Mouse (Mus musculus) midbrain, embryonic 16.5 days (tissue): ENCODE measurements around the gene Rai1. TPM values are rescaled to one million over a fixed set of nuclear protein-coding genes. Genes with fewer than 3 reads are reported as not detected.

Source experiments
- ATAC-seq: fragments of 200-750 bp; cut with Nextera tagmentation; 2 replicates; pipeline ENCODE4 v1.8.0; 2017; ENCODE audit warnings: moderate TSS enrichment
- H3K27ac ChIP-seq: fragments of 300-500 bp; sonication (generic); 2 replicates; pipeline ENCODE4 v1.5.1; 2014; ENCODE audit warnings: mild to moderate bottlenecking, low read length, mixed read lengths
- H3K27me3 ChIP-seq: fragments of 300-500 bp; sonication (generic); 2 replicates; pipeline ENCODE4 v1.6.1; 2014; ENCODE audit warnings: low read depth, low read length, mixed read lengths; ENCODE audit not compliant: control insufficient read depth, insufficient read depth
- H3K36me3 ChIP-seq: fragments of 300-500 bp; sonication (generic); 2 replicates; pipeline ENCODE4 v1.6.1; 2014; ENCODE audit warnings: mild to moderate bottlenecking, low read length, moderate library complexity, mixed read lengths; ENCODE audit not compliant: control insufficient read depth, insufficient read depth
- H3K4me1 ChIP-seq: fragments of 300-500 bp; sonication (generic); 2 replicates; pipeline ENCODE4 v1.6.1; 2014; ENCODE audit warnings: mild to moderate bottlenecking, low read length, mixed read lengths; ENCODE audit not compliant: control insufficient read depth, insufficient read depth
- H3K4me2 ChIP-seq: fragments of 300-500 bp; sonication (generic); 2 replicates; pipeline ENCODE4 v1.6.1; 2014; ENCODE audit warnings: mild to moderate bottlenecking, low read length, mixed read lengths
- H3K4me3 ChIP-seq: fragments of 300-500 bp; sonication (generic); 2 replicates; pipeline ENCODE4 v1.5.1; 2014; ENCODE audit warnings: low read depth, mild to moderate bottlenecking, low read length, moderate library complexity, mixed read lengths
- H3K9ac ChIP-seq: fragments of 300-500 bp; sonication (generic); 2 replicates; pipeline ENCODE4 v1.6.1; 2014; ENCODE audit warnings: low read depth, low read length, mixed read lengths
- H3K9me3 ChIP-seq: fragments of 300-500 bp; sonication (generic); replicated peaks from 2 replicates; pipeline ENCODE4 v1.6.1; 2014; ENCODE audit warnings: mild to moderate bottlenecking, low read length, mixed read lengths; ENCODE audit not compliant: control insufficient read depth, poor library complexity, severe bottlenecking
- WGBS: fragments of 180-500 bp; shearing (Covaris S2); extraction: QIAGEN DNeasy Blood & Tissue Kit; methylation state at CpG from one replicate; pipeline ENCODE4 v1.1.7; 2014; 5-methylcytosine and 5-hydroxymethylcytosine counted together
- polyA plus RNA-seq: library from polyadenylated mRNA; unstranded; fragments of >200 nt; fragmentation: Nextera tagmentation; extraction: Ambion mirVana; gene quantifications from 2 replicates; pipeline ENCODE4 v1.2.1, GENCODE M21; 2015

Rai1 gene
- polyA plus RNA-seq, 1 experiment from 2014 or later: 25.0 TPM

DNA sequence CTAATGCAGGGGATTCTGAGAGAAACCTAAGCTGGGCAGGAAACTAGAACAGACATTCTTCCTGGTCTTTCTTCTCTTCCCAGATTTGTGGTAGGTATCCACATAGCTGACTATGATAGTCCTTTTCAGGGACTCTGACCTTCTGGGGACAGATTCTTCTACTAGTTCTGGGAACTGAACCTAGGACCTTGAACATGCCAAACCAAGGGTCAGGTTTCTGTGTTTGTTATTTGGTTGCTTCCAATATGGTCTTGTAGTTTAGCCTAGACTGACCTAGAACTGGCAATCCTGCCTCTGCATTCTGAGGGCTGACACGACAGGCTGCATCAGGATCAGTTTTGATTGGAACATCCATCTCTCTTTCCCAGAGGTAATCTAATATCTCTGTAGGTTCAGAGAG, 27.2 kb downstream of the Rai1 start:
- Histone ChIP-seq H3K9ac (no peak overlapping the region), H3K9me3 (no peaks in the 10 kb centered on the region), H3K4me3 (no peak overlapping the region), H3K4me1 (peaks cover 3% of the 10 kb centered on the region; the same call in 1 of the 2 replicates), H3K27ac (no peak overlapping the region), H3K4me2 (no peak overlapping the region), H3K36me3 (no peaks in the 10 kb centered on the region), H3K27me3 (no peaks in the 10 kb centered on the region)
- ATAC-seq: no peak
- WGBS: 90% methylated on average over 1 of the region's 1 CpGs

DNA sequence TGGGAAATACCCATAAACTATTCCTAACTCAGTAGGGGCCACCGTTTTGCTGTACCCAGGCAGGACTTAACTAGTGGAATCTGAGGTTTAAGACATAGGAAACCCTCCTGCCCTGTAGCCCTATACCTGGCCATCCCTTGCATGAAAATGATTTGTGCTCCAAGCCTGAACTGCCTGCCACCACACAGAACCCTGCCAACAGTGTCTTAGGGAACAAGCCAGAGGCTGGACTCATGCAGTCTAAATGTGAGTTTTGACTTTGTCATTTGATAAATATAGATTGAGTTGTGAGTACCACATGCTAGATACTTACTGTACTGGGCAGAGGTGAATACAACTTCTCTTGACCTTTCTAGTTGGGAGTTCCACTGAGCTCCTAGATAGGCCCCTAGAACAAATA, 31.7 kb downstream of the Rai1 start:
- no peaks in the 10 kb centered on the region for H3K9me3 ChIP-seq
- 87% methylated on average over 1 of the region's 1 CpGs for WGBS
- no peaks in the 10 kb centered on the region for H3K36me3 ChIP-seq
- H3K4me2 ChIP-seq: no peak overlapping the region
- no peak overlapping the region for H3K9ac ChIP-seq
- no peak overlapping the region for H3K4me3 ChIP-seq
- no peak overlapping the region for H3K27ac ChIP-seq
- H3K27me3 ChIP-seq: no peaks in the 10 kb centered on the region
- ATAC-seq: no peak
- peaks cover 18% of the 10 kb centered on the region for H3K4me1 ChIP-seq

DNA sequence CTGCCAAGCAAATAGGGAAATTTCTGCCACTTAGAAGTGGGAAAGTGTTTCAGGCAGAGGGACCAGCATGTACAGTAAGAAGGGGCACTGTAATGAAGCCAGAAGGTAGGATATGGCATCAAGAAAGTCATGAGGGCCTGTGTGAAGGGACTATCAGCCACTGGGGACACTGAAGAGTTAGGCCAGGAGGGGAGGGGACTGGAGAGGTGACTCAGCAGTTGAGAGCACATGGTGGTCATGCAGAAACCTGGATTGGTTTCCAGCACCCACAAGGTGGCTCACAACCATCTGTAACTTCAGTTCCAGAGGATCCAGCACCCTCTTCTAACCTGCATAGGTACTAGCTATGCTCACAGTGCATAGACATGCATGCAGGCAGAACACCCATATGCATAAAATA, 32.4 kb downstream of the Rai1 start:
- H3K9me3 ChIP-seq: no peaks in the 10 kb centered on the region
- no peaks in the 10 kb centered on the region for H3K36me3 ChIP-seq
- ATAC-seq: no peak
- no peak overlapping the region for H3K27ac ChIP-seq
- H3K9ac ChIP-seq: no peak overlapping the region
- H3K4me3 ChIP-seq: no peak overlapping the region
- peaks cover 24% of the 10 kb centered on the region for H3K4me1 ChIP-seq
- no peak overlapping the region for H3K4me2 ChIP-seq
- H3K27me3 ChIP-seq: no peaks in the 10 kb centered on the region

GRCm38 (mm10) chr11:60139141-60139733, 34.4 kb downstream of the Rai1 start:
- Histone ChIP-seq H3K27ac (peak overlapping the region; percentile 95), H3K4me2 (peak overlapping the region; percentile 79), H3K4me1 (peaks cover 44% of the 10 kb centered on the region), H3K27me3 (no peaks in the 10 kb centered on the region), H3K9me3 (no peaks in the 10 kb centered on the region), H3K4me3 (peak overlapping the region; percentile 71), H3K36me3 (no peaks in the 10 kb centered on the region), H3K9ac (peak overlapping the region; percentile 83)
- peak; percentile 70 for ATAC-seq
- WGBS: under 1% methylated on average over 24 of the region's 24 CpGs

GRCm38 (mm10) chr11:60139734-60140371, 35.0 kb downstream of the Rai1 start:
- H3K27ac ChIP-seq: peak overlapping the region; percentile 95
- ATAC-seq: peak; percentile 78
- WGBS: 1% methylated on average over 61 of the region's 66 CpGs
- no peaks in the 10 kb centered on the region for H3K36me3 ChIP-seq
- peaks cover 49% of the 10 kb centered on the region for H3K4me1 ChIP-seq
- H3K27me3 ChIP-seq: no peaks in the 10 kb centered on the region
- H3K4me2 ChIP-seq: peak overlapping the region; percentile 79
- peak overlapping the region; percentile 83 for H3K9ac ChIP-seq
- no peaks in the 10 kb centered on the region for H3K9me3 ChIP-seq
- peak overlapping the region; percentile 71 for H3K4me3 ChIP-seq

DNA sequence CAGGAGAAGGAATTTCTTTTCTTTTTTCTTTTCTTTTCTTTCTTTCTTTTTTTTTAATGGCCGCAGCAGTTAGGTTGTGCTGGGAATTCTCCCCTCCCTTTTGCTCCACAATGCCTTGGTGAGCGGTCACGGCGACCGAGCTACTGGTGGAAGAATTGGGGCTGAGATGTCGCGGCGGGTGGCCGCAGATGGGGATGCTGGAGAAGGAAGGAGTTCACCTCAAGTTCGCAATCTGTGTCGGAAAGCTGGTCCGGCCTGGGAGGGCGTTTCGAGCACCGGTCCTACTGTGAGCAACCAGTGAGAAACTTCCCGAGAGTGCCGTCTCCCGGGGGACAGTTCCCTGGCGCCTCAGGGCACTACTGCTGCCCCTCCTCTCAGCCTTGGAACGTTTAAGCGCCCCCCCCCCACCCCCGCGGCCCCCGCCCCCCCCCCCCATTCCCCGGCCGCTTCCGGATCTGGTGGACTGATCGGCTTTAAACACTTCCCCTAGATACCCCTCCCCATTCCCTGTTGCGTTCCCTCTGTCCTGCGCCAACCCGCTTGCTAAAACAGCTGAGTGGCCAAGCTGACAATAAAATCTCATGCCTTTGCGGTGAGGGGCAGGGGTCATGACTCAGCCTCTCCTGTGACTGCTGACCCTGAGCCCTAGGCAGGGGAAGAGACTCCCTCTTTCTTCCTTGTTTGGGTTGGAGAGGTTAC, 35.9 kb downstream of the Rai1 start:
- no peaks in the 10 kb centered on the region for H3K36me3 ChIP-seq
- H3K9ac ChIP-seq: peak overlapping the region; percentile 83
- 0 out of 2 replicates have a peak, but pooled peaks have one; percentile 4 for ATAC-seq
- peak overlapping the region; percentile 79 for H3K4me2 ChIP-seq
- H3K27me3 ChIP-seq: no peaks in the 10 kb centered on the region
- peaks cover 56% of the 10 kb centered on the region for H3K4me1 ChIP-seq
- 1% methylated on average over 25 of the region's 32 CpGs for WGBS
- peak overlapping the region; percentile 71 for H3K4me3 ChIP-seq
- H3K9me3 ChIP-seq: no peaks in the 10 kb centered on the region
- H3K27ac ChIP-seq: peak overlapping the region; percentile 95

- Histone ChIP-seq H3K36me3 (no peaks in the 10 kb centered on the region), H3K9me3 (no peaks in the 10 kb centered on the region), H3K4me2 (peak overlapping the region; percentile 79), H3K9ac (peak overlapping the region; percentile 62), H3K4me3 (peak overlapping the region; percentile 71), H3K27ac (peak overlapping the region; percentile 50), H3K4me1 (peaks cover 56% of the 10 kb centered on the region), H3K27me3 (no peaks in the 10 kb centered on the region)
- peak; percentile 9; the same call in 1 of the 2 replicates for ATAC-seq
- WGBS: 4% methylated on average over 7 of the region's 7 CpGs
Measured at GRCm38 (mm10) chr11:60141285-60141608, 36.4 kb downstream of the Rai1 start.

- WGBS: 79% methylated on average over 4 of the region's 4 CpGs
- Histone ChIP-seq H3K9ac (no peak overlapping the region), H3K27me3 (no peaks in the 10 kb centered on the region), H3K4me3 (no peak overlapping the region), H3K27ac (no peak overlapping the region), H3K4me1 (peaks cover 58% of the 10 kb centered on the region), H3K9me3 (no peaks in the 10 kb centered on the region), H3K4me2 (no peak overlapping the region), H3K36me3 (no peaks in the 10 kb centered on the region)
- no peak for ATAC-seq
Measured at GRCm38 (mm10) chr11:60143086-60143485, 38.3 kb downstream of the Rai1 start.

GRCm38 (mm10) chr11:60146170-60146569, 41.4 kb downstream of the Rai1 start:
- Histone ChIP-seq H3K4me1 (peaks cover 50% of the 10 kb centered on the region), H3K4me2 (no peak overlapping the region), H3K36me3 (no peaks in the 10 kb centered on the region), H3K9ac (no peak overlapping the region), H3K9me3 (no peaks in the 10 kb centered on the region), H3K27me3 (no peaks in the 10 kb centered on the region), H3K27ac (no peak overlapping the region), H3K4me3 (no peak overlapping the region)
- ATAC-seq: no peak
- WGBS: 81% methylated on average over 4 of the region's 4 CpGs
